Mouse (Mus musculus): Measurements from ENCODE around the gene Macrod2. TPM values are rescaled to one million over a fixed set of nuclear protein-coding genes. Genes with fewer than 3 reads are reported as not detected.

Macrod2 gene
- polyA plus RNA-seq, 1 experiment from 2014 or later, result 11.5 TPM

DNA sequence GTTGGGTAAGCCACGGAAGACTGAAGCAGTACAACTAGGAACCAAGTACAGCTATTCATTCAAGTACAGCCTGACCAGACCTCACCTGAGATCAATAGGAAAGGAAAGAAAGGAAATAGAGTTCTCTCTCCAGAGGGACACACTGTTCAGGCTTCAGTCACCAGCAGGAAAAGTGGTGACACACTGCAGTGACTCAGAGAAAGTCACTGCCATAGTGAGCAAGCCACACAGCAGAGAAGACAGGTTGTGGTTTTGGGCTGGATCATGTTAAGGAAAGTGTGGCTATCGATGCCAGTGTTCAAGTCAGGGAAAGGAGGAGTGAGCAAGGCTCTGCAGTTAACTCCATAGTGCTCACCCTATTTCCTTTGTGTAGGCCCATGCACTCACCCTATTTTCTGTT, 1405.8 kb downstream of the Macrod2 start:
- 39% methylated on average over 2 of the region's 2 CpGs for WGBS (ENCODE audit: insufficient replicate concordance)
- Histone ChIP-seq H3K4me3 (replicated peaks) (no peak overlapping the region), H3K36me3 (no peaks in the 10 kb centered on the region), H3K4me2 (no peak overlapping the region), H3K27me3 (no peaks in the 10 kb centered on the region), H3K4me1 (replicated peaks) (no peaks in the 10 kb centered on the region), H3K9me3 (replicated peaks) (no peaks in the 10 kb centered on the region), H3K27ac (no peak overlapping the region), H3K9ac (no peak overlapping the region)
- DNase-seq, result no peak
- no peak for ATAC-seq (ENCODE audit: low read depth)

GRCm38 (mm10) chr2:141816266-141816665, 1421.2 kb downstream of the Macrod2 start:
- Histone ChIP-seq H3K9ac (no peak overlapping the region), H3K4me2 (no peak overlapping the region), H3K4me1 (replicated peaks) (no peaks in the 10 kb centered on the region), H3K36me3 (no peaks in the 10 kb centered on the region), H3K4me3 (replicated peaks) (no peak overlapping the region), H3K27ac (no peak overlapping the region), H3K9me3 (replicated peaks) (no peaks in the 10 kb centered on the region), H3K27me3 (no peaks in the 10 kb centered on the region)
- 79% methylated on average over 4 of the region's 4 CpGs for WGBS (ENCODE audit: insufficient replicate concordance)
- ATAC-seq (ENCODE audit: low read depth), result no peak
- no peak for DNase-seq

- Histone ChIP-seq H3K4me3 (replicated peaks) (no peak overlapping the region), H3K27me3 (no peaks in the 10 kb centered on the region), H3K4me1 (replicated peaks) (no peaks in the 10 kb centered on the region), H3K4me2 (no peak overlapping the region), H3K36me3 (no peaks in the 10 kb centered on the region), H3K27ac (no peak overlapping the region), H3K9ac (no peak overlapping the region), H3K9me3 (replicated peaks) (no peaks in the 10 kb centered on the region)
- ATAC-seq (ENCODE audit: low read depth) (no peak), DNase-seq (no peak)
- 54% methylated on average over 4 of the region's 4 CpGs for WGBS (ENCODE audit: insufficient replicate concordance)
These were observed 1422.6 kb downstream of the Macrod2 start for GRCm38 (mm10) chr2:141817546-141818180.

- no peaks in the 10 kb centered on the region for H3K27me3 ChIP-seq
- H3K9ac ChIP-seq, result no peak overlapping the region
- no peaks in the 10 kb centered on the region for H3K9me3 ChIP-seq (replicated peaks)
- no peaks in the 10 kb centered on the region for H3K4me1 ChIP-seq (replicated peaks)
- no peaks in the 10 kb centered on the region for H3K36me3 ChIP-seq
- no peak overlapping the region for H3K4me2 ChIP-seq
- DNase-seq (no peak), ATAC-seq (ENCODE audit: low read depth) (no peak)
- H3K4me3 ChIP-seq (replicated peaks), result no peak overlapping the region
- H3K27ac ChIP-seq, result no peak overlapping the region
These were observed 1425.7 kb downstream of the Macrod2 start for GRCm38 (mm10) chr2:141820795-141821194.

DNA sequence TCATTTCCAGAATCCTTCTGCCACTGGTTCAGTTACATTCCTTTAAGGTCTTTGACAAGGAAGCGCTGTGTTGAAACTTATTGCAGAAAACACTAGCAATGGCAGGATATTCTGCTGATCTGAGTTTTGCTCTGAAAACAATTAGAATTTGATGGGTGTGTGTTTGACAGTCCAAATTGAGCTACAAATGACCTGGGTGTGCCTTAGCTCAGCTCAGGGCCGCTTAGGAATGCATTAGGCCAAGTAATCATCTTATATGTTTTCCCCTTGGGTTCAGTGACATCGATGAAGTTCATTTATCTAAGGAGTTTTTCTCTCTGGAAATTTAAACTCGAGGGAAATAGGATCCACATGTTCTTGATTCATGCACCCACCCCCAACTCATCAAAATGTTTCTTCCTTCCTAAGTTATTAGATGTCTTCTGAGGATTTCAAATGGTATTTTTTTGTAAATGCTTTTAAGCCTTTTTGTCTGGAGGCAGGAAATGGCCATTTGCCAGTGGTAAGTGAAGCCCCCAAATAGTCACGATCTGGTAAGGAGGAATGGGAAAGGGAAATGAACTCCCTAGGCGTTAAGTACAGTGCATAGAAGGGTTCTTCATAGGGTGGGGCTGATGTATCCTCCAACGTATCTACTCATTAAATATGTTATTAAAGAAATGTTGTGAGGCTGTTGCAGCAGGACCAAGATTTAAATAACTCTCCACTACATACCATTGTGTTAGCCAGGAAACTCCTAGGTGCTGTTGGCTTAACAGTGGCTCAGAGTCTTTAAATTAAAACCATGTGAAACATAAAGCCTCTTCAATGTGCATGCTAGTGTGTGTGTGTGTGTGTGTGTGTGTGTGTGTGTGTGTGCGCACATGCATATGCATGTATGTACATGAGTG, 1430.7 kb downstream of the Macrod2 start:
- ATAC-seq (ENCODE audit: low read depth) (no peak), DNase-seq (no peak)
- H3K9ac ChIP-seq, result no peak overlapping the region
- WGBS (ENCODE audit: insufficient replicate concordance), result 48% methylated on average over 8 of the region's 8 CpGs
- H3K27me3 ChIP-seq, result no peaks in the 10 kb centered on the region
- no peaks in the 10 kb centered on the region for H3K36me3 ChIP-seq
- H3K4me1 ChIP-seq (replicated peaks), result no peaks in the 10 kb centered on the region
- H3K27ac ChIP-seq, result no peak overlapping the region
- no peaks in the 10 kb centered on the region for H3K9me3 ChIP-seq (replicated peaks)
- no peak overlapping the region for H3K4me2 ChIP-seq
- H3K4me3 ChIP-seq (replicated peaks), result no peak overlapping the region

DNA sequence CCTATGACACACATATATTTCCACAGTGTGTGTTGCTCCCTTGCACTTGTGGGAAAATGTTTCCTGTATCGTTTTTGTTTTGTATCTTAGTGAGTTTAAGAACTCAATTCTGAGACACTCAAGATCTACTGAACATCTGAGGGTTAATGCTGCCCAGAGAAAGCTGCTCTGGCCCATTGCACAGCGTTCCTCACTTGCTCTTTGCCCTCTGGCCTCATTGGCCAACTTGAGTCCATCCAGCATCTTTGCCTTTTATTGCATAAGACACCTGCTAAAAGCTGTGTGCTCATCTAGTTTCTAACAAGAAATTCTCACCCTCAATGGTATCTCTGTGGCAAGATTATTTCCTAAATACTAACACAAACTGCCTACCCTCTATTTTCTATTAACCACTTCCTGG, 1435.4 kb downstream of the Macrod2 start:
- no peaks in the 10 kb centered on the region for H3K36me3 ChIP-seq
- H3K4me1 ChIP-seq (replicated peaks), result no peaks in the 10 kb centered on the region
- H3K9me3 ChIP-seq (replicated peaks), result no peaks in the 10 kb centered on the region
- H3K9ac ChIP-seq, result no peak overlapping the region
- no peak overlapping the region for H3K27ac ChIP-seq
- no peak overlapping the region for H3K4me3 ChIP-seq (replicated peaks)
- no peak for ATAC-seq (ENCODE audit: low read depth)
- DNase-seq, result no peak
- WGBS (ENCODE audit: insufficient replicate concordance), result 34% methylated on average over 2 of the region's 2 CpGs
- H3K4me2 ChIP-seq, result no peak overlapping the region
- no peaks in the 10 kb centered on the region for H3K27me3 ChIP-seq

DNA sequence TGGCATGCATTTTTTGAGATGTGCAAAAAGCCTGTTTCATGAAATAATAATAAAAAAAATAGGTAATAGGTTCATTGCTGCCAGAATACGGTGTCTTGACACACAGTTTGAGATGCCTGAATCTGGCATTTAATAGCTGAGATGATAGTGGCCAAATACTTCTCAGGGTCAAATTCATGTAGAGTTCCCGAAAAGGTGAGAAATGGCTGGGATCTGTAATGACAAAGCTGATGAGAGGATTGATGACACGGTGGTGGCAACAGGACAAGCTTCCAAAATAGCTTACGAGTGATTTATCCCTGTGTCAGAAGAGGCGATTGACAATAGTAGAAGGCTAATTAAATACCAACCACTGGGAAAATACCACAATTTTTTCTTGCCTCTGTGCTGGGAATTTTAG, 1436.4 kb downstream of the Macrod2 start:
- H3K27ac ChIP-seq, result no peak overlapping the region
- no peaks in the 10 kb centered on the region for H3K27me3 ChIP-seq
- no peak overlapping the region for H3K9ac ChIP-seq
- no peak overlapping the region for H3K4me2 ChIP-seq
- H3K4me3 ChIP-seq (replicated peaks), result no peak overlapping the region
- no peaks in the 10 kb centered on the region for H3K4me1 ChIP-seq (replicated peaks)
- whole genome bisulfite sequencing (ENCODE audit: insufficient replicate concordance), result 69% methylated on average over 5 of the region's 5 CpGs
- no peaks in the 10 kb centered on the region for H3K9me3 ChIP-seq (replicated peaks)
- DNase-seq (no peak), ATAC-seq (ENCODE audit: low read depth) (no peak)
- H3K36me3 ChIP-seq, result no peaks in the 10 kb centered on the region

DNA sequence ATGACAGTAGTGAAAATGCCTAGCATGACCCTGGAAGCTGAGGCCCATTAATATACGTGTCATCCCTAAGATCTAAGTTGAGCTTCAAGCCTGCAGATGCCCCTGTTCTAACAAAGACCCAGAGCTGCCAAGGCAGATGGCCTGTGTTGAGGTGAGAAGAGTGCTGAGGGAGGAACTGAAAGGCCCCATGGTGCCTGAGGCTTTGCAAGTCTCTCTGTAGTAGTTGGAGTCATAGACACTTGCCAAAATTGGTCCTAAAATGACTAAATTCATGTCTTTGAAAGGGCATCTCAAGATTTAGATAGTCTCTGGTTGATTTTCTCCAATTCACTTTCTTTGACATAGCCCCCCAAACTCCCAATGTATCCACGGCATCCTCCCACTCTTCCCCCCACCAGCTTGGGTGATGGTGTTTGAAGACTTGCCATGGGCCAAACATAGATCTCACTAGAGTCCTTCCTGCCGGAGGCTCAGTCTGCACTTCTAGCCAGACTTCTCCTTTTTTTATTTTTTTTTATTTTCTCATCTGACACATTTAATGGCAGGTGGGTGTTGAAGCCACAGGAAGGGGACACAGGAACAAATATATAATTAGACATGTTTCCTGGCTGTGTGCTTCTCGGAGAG, 1439.2 kb downstream of the Macrod2 start:
- H3K4me3 ChIP-seq (replicated peaks), result no peak overlapping the region
- 40% methylated on average over 4 of the region's 4 CpGs for WGBS (ENCODE audit: insufficient replicate concordance)
- H3K27me3 ChIP-seq, result no peaks in the 10 kb centered on the region
- DNase-seq (no peak), ATAC-seq (ENCODE audit: low read depth) (no peak)
- H3K9me3 ChIP-seq (replicated peaks), result no peaks in the 10 kb centered on the region
- H3K9ac ChIP-seq, result no peak overlapping the region
- no peaks in the 10 kb centered on the region for H3K4me1 ChIP-seq (replicated peaks)
- no peak overlapping the region for H3K27ac ChIP-seq
- H3K4me2 ChIP-seq, result no peak overlapping the region
- no peaks in the 10 kb centered on the region for H3K36me3 ChIP-seq

DNA sequence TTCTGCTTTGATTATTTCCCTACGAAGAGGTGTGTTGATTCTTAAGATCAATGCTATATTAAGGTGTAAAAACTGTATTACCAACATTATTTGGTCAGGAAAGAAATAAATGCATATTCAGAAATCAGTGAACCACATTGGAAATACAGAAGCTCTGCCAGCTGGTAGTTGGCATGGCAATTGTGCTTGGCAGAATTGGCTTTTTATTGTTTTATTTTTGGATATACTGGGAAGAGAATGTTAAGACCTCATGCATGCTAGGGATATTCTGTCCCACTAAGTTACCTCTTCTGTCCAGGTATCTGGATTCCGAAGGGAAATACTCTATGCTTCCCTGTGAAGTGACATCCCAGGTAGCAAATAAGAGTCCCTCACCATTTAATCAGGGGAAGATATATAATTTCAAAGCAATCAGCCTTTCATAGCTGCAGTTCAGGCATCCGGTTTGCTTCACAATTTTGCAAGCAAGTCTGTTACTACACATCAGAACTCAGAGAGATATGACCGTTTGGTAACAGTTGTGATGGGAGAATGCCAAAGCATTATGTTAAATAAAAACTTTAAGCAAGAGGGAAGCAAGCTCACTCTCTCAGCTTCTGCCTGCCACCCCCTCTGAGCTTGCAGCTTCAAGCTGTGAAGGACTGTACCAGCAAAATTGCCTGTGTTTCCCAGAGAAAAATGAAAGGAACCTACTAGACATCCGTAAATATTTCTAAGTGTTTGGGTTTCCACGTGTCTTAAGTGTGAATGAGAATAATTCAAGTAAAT, 1449.5 kb downstream of the Macrod2 start:
- H3K36me3 ChIP-seq, result no peaks in the 10 kb centered on the region
- H3K4me2 ChIP-seq, result no peak overlapping the region
- WGBS (ENCODE audit: insufficient replicate concordance), result 59% methylated on average over 6 of the region's 6 CpGs
- ATAC-seq (ENCODE audit: low read depth) (no peak), DNase-seq (no peak)
- H3K27ac ChIP-seq, result no peak overlapping the region
- H3K4me3 ChIP-seq (replicated peaks), result no peak overlapping the region
- H3K9ac ChIP-seq, result no peak overlapping the region
- no peaks in the 10 kb centered on the region for H3K4me1 ChIP-seq (replicated peaks)
- no peaks in the 10 kb centered on the region for H3K27me3 ChIP-seq
- H3K9me3 ChIP-seq (replicated peaks), result no peaks in the 10 kb centered on the region

DNA sequence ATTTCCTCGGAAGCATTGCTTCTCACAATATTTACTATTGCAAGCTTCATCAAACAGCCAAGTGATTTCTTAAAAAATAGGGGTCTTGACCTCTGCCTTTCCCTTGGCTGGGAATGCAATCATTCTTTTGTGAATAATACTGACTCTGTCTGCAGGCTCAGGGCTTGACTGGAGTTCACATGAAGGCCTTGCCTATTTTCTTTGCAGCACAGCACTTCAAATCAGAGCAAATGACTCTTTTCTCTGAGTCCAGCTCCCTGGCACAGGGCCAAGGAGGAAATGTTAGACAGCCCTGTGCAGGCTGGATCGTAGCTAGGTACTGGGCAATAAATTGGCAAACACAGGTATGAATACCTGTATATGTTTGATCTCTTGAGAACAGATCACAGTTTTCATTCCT, 1464.1 kb downstream of the Macrod2 start:
- no peak overlapping the region for H3K4me3 ChIP-seq (replicated peaks)
- DNase-seq, result no peak
- no peaks in the 10 kb centered on the region for H3K27me3 ChIP-seq
- H3K27ac ChIP-seq, result no peak overlapping the region
- no peak overlapping the region for H3K4me2 ChIP-seq
- no peak overlapping the region for H3K9ac ChIP-seq
- H3K4me1 ChIP-seq (replicated peaks), result no peaks in the 10 kb centered on the region
- 56% methylated on average over 2 of the region's 2 CpGs for WGBS (ENCODE audit: insufficient replicate concordance)
- no peaks in the 10 kb centered on the region for H3K36me3 ChIP-seq
- H3K9me3 ChIP-seq (replicated peaks), result no peaks in the 10 kb centered on the region
- no peak for ATAC-seq (ENCODE audit: low read depth)

- H3K4me1 ChIP-seq (replicated peaks), result no peaks in the 10 kb centered on the region
- DNase-seq, result no peak
- no peak for ATAC-seq (ENCODE audit: low read depth)
- 84% methylated on average over 6 of the region's 6 CpGs for WGBS (ENCODE audit: insufficient replicate concordance)
- H3K36me3 ChIP-seq, result no peaks in the 10 kb centered on the region
- no peaks in the 10 kb centered on the region for H3K9me3 ChIP-seq (replicated peaks)
- no peaks in the 10 kb centered on the region for H3K27me3 ChIP-seq
- no peak overlapping the region for H3K27ac ChIP-seq
- no peak overlapping the region for H3K4me2 ChIP-seq
- H3K4me3 ChIP-seq (replicated peaks), result no peak overlapping the region
- H3K9ac ChIP-seq, result no peak overlapping the region
These were observed 1466.7 kb downstream of the Macrod2 start for GRCm38 (mm10) chr2:141861679-141862268.

Data from liver, embryonic 13.5 days (tissue).